Mouse (Mus musculus) kidney, adult 11 months (tissue): ENCODE data around the gene Ptgfr.
A peak's percentile ranks its signal among the peaks of the same experiment; 100 is the strongest.

Experiments
- DNase-seq: peaks from one replicate; pipeline ENCODE4 v3.0.0; 2022

Ptgfr gene

DNA sequence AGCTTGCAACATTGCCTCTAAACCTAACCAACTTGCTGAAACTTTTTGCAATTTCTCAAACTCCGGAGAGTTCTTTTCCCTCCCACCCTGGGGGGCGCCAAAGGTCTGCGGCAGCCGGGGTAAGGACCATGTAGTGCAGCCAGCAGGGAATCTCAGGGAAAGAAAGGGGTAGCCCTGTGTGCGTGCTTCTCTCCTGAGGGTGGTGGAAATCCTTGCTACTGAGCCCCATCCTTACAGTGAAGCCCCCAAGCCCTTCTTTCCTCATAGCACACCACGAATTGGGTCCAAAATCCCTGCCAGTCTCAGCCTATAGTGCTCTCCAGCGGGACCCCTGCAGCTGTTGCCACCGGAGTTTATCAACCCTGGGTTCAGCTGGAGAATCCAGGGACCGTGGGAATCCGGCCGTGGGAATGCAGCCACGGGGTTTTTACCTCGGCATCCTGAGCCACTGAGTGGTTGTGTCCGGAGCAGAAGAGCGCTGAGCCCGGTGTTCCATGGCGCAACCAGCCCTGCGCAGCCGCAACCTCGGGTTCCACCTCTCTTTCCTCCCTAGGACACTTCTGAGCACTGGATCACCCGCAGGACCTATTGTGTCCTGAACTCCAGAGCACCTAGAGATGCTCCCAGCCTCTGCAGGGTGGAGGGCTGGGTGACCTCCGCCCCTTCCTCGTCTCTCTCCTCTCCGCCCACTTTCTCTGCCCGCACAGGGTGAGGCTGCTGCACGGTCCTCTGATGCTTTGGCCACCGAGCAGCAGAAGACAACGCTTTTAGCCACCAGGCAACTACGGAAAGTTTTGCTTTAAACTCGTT lies at the start of gene Ptgfr:
Gene Ptgfr (minus strand): TSS at position 760 of the 810 bp plus-strand sequence.
- DNase-seq: peak; percentile 60

DNA sequence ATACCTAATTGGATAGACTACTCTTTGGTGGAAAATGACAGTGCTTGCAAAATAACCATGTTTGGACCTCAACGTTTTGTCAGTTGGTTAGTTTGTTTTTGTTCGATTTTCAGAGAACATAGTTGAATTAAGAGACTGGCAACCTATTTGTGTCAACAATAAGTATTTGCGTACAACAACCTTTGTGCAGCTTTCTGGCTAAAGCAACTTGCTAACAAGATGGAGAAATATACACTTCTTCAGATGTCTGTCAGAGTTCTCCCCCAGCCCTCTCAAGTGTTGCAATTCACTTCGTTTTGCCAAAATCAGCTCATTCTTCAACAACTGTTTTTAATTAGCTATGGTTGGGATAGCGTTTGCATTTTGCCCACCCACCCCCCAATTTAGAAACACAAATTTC lies 46.5 kb upstream of the Ptgfr start:
- no peak for DNase-seq

DNA sequence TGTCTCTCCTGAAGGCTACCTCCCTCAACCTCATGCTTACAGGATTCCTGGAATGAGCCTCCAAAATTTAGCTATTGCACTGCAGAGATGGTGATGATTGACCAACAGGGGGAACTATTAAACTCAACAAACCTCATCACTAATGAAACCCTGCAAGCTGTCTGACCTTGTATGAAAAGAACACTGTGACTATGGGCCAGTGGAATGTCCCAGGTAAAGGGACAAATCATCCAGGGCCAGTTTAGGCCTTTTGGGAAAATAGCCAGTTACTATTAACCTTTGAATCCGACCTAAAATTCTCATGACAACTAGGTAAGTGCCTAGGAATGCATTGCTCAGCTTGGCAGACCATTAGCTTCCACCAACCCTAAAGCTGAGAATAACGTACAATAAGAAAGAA lies 42.6 kb upstream of the Ptgfr start:
- peak; percentile 61 for DNase-seq

DNA sequence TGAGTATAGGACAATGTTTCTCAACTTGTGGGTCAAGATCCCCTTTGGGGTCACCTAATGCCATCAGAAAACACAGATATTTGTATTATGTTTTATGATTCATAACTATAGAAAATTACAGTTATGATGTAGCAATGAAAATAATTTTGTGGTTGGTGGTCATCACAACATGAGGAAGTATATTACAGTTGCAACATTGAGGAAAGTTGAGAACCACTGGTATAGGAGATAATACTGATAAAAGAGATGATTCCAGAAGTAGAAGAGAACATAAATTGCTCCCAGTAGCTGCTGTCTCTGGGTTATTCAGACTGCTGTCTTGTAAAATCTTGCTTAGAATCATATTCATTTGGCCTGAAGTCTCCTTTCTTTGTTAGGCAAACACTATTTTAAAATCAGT lies 31.5 kb upstream of the Ptgfr start:
- no peak for DNase-seq

DNA sequence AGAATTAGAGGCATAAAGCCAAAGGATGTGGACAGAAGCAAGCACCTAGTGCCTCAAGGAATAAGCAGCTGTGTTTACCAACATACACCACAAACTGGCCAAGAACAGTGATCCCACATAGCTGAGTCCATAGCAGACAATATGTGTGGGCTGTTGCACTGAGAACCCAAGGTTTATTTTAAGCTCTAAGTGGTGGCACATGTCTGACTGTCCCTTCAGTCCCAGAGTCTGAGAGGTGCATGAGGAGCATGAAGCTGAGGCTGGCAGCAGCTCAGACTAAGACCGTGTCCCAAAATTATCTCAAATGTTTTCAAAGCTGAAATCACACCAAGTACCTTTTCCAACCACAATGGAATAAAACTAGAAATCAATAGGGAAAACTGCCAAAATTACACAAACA lies 13.9 kb upstream of the Ptgfr start:
- DNase-seq: no peak

DNA sequence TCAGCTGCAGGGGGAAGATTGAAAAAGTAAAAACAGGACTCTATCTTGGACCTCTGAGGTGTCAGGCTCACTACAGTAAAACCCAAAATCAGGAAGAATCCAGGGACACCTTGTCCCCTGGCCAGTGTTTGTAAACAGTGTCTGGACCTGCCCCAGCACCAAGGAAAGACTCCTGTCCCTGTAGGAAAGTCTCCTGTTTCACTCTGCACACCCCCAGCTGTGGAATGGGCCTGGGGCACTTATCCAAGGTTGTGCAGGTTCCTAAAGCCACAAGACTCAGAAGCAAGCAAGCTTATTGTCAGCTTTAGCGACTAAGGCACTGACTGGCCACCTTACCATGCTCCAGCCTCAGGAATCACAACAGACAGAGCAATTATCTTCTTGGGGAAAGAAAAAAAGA lies 13.2 kb upstream of the Ptgfr start:
- DNase-seq: peak; percentile 48

DNA sequence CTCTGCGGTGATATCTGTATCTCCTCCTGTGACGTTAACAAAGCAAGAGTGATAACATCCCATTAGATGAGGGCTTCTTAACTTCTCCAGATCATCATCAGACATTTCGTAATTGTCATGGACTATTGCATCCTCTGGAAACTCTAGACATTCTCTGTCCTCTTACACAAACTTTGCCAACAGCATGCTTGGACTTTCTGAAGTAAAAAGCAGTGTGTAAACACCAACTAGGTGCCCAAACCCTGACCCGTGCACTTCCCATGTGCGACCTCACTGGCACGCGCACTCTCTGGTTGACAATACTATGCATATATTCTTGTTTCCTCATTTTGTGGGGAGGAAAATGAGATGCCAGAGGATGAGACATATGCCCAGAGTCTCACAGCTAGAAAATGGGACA lies 8.9 kb upstream of the Ptgfr start:
- DNase-seq: no peak

DNA sequence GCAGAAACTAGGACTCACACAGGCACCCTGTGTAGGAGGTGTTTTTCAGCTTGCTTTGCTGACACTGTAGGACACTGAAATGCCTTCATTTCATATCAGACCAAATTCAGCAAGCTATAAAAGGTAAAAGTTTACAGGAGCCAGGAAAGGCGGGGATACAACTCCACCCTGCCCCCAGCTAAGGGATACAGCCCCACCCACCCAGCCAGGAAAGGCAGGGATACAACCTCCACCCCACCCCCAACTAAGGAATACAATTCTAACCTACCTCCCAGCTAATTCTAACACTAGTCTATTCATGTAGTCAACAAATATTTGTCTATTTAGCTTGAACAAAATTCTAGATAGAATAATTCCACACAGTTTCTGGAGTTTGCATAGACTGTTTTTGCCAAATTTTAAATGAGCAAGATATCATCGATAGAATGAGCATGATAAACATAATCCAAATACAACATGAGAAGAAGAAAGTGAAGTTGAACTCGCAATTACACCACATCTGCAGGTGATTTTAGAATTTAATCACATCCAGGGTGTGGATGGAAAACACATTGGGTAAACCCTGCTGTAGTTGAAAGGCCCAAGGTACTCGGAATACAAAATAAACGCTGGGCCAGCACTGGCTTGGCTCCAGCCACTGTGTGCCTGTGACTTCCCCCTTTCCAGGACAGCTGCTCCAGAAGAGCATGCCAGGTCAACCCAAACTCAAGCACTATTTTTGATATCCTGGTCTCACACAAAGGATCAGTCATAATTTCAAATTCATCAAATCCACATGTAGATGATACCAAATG lies 7.1 kb upstream of the Ptgfr start:
- peak; percentile 13 for DNase-seq

DNA sequence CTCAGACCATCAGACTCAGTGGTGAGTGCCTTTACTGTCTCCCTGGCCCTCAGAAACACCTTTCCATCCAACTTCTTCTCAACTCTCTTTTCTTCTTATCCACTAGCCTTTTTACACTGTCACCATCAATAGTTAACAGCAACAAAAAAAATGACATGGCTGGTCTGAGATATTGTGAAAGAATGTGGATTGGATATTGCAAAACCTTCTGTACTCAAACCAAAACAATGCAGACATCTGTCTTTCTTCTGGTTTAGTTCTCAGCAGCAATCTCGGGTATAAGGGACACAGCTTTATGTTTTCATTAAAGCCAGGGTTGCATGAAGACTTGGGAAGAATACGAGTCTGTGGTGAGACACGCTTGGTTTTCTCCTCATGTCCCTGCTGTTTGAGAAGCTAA lies 3.3 kb upstream of the Ptgfr start:
- DNase-seq: no peak

DNA sequence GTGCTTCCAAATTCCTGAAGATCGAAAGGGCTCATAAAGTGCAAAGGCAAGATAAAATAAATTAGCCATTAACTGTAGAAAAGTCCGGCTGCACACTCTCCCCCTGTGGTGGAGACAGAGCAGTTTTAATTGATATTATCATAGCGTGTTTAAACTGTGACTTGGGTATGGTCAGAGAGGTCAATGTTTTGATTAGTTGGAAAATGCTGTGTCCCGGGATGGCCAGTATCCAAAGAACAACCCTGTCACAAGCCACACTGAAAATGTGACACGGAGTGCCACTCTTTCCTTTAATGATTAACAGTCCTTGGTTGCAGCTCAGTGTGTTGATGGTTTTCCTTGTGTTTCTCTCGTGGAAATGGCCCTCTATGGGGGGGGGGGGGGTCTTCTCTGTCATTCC lies 942 bp upstream of the Ptgfr start:
- DNase-seq: peak; percentile 76

DNA sequence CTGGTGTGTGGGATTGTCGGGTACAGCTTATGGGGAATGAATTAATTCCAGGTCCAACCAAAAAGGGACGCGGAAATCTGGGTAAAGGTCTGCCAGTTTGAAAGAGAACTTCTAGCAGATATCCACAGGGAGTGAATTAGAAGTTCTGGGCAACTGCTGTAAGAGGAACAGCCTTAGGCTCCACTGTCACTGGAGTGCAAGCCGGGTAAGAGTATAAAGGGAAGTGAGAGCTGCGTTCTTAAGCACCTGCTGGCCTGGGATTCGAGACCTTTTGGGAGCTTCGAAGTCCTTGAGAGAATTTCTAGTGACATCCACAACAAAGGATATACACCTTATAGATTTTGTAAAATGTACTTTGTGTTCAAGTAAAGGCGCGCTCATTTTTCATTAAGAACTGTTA lies 319 bp upstream of the Ptgfr start:
- no peak for DNase-seq

DNA sequence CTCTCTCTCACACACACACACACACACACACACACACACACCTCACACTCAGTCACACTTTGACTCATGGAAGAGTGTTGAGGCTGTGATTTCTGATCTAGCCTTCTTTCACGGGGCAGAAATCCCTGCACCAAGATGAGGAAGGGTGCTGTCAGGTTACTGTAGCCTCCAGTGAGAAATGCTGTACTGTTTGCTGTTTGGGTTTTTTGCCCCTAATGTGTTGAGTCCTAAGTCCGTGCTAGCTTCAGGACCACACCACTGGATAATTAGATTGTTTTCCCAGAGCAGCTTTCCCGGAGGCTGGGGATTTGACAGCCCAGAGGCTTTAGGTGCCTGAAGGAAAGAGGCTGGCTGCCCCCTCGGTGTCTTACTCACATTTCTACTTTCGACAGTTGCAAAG lies 979 bp downstream of the Ptgfr start:
- DNase-seq: no peak

DNA sequence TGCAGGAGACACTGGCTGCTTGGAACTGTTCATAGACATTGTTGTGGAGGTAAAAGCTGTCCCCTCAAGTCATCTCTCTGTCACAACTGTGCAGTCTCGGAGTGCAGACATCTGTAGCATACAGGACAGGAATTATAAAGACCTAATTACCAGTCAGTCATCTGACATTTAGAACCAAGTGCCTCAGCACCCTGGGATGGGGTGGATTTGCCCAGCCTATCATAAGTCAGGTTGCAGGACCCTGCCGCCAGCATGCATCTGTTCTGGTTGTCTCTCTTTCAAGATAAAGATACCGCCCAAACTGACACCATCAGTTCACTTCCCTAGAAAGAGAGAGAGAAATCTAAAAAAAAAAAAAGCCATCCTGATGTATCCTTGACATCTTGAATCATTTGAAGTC lies 1.6 kb downstream of the Ptgfr start:
- DNase-seq: no peak

DNA sequence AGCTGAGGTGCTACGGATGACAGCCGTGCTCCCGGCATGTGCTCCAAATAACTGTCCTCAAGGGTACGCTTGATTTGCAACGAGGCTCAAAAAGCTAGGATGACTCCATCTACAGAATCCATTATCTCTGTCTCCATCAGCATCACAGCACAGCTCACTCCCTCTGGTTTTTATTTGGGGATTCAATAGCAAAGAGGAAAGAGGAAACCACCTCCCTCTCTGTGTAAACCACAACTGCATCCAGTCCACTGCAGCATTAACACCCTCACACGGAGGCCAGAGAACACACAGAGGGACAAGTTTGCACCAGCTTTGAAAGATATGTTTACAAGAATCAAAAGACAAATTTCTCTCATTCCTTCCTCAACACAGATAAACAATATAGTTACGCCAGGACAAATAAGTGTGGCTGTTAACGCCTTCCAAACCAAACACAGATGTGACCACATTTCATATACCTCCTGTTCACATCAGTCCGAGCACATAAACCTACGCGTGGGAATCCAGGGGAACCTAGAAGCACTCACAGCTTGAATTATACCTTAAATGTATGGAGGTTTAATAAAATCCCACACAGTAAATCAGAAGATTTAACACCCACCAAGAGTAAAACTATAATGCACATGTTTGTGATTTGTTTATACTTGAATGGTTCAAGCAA lies 9.3 kb downstream of the Ptgfr start:
- no peak for DNase-seq

DNA sequence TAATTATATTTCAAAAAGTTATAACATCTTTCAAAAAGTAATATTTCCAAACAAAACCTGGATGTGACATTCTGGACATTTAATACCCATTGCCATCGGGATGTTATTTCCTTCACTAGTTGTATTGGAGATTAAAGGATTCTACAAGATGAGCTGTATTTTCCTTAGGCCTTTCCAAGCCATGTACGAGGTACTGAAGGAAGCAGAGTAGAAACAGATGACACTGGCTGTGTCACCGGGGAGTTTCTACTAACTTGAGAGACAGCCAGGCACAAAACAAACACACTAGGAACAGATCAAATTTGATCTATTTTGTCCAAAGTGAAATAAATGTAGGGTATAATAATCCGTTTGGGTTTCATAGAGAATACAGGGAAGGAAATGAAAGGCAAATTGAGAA lies 17.6 kb downstream of the Ptgfr start:
- DNase-seq: no peak

DNA sequence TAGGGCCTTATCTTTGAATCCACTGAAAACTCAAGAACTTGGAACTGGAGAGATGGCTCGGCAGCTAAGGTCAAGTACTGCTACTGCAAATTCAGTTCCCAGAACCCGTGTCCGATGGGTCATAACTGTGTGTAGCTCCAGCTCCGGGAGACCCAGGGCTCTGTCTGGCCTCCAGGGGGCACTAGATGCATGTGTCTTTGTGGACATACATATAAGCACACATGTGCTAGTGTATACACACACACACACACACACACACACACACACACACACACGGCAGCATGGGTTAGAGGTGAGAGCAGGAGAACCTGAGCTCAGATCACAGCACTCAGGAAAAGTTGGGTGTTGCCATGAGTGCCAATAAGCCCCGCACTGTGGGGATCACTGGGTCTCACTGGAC lies 19.2 kb downstream of the Ptgfr start:
- peak; percentile 36 for DNase-seq

DNA sequence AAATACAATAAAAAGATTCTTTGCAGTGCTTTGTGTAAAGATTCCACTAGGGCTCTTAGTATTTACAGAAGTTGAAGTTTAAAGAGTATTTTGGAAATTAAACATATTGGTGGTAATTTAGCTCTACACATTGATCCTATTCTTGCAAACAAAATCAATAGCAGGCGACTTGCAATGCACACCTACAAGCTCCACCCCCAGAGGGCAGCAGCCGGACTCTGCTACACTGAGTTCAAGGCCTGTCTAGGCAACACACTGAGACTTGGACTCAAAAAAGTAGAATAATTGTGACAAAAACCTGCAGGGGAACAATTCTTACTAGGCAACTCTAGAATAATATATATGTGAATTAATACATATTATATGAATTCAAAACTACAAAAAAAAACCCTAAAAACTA lies 28.8 kb downstream of the Ptgfr start:
- DNase-seq: no peak

DNA sequence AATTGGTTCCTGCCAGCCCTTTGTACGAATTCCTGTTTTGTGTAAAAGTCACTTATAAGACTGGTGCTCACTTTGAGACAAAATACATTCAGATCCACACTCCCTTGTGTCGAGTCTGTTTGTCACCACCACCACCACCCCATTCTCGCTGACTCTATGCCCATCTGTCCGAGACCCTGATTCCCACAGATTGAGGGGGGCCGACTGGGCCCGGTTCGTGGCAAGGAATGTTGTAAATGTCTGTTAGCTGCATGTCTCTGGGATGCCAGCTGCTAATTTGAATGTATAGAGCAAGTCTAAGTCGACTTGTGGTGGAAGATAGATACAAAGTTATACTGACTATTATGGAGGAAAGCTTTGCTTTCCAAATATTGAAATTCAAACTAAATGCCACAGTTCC lies 48.8 kb downstream of the Ptgfr start:
- DNase-seq: no peak

DNA sequence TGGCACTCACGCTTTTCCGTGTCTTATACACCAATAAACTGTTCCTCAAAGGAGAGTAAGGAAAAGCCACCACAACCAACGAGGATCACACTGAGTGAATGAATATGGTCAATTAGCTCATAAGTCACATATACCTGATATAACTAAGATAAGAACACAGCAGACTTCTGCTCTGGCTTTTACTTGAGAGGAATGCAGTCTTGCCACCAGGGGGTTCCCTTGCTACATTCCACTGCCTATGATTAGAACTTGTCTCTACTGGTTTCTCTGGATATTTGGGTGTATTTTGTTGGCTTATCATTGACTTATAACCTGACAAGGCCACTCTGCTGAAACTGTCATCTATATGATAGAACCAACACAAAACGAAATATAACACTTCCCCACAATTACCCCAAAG lies 62.3 kb downstream of the Ptgfr start:
- peak; percentile 16 for DNase-seq

DNA sequence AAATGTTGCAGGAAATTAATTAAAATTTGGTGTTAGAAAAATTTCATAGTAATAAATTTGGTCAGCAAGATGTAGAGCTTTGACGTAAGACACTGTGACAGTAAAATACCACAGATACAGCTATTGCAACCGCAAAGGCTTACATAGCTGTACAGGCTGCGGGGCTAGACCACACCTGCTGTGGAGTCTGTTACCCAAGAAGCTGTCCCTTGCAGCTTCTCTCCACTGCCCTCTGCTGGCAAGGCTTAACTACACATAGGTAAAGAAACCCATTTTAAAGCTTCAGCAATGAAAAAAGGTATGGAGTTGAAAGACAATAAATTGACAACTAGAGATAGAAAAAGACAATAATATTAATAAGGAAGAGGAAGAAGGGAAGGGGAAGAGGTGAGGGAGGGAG lies 66.4 kb downstream of the Ptgfr start:
- peak; percentile 20 for DNase-seq

DNA sequence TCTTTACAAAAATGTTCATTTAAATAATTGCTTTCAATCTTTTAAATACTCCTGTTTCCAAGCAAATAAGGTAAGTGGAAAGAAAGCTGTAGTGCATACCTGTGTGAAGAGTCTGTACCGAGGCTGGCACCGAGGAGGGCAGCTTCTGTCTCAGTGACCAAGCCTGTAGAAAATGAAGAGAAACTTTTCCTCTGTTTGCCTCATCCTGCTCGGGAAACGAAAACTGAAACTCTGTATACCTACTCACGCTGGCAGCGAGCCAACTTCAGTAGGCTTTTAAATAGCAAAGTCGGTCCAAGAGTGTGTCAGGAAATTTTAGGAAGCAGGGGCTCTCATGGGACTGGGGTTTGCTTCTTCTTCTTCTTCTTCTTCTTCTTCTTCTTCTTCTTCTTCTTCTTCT lies 87.7 kb downstream of the Ptgfr start, which contains the start of gene Ifi44:
Gene Ifi44 (minus strand): TSS at position 224 of the 400 bp plus-strand sequence.
- peak; percentile 15 for DNase-seq

DNA sequence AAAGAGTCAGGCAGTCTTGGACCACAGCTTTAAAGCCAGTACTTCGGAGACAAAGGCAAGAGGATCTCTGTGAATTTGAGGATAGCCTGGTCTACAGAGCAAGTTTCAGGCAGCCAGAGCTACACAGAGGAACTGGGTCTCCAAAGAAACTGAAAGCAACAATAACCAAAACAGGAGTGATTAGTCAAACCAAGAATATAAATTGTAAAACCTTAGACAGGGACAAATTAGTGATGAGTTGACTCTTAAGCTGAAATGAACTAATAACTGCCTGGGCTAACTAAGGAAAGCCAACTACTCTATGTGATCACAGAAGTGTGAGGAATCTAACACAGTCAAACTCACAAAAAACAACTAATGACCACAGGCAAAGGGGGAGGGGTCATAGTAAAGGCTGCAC lies 88.9 kb downstream of the Ptgfr start:
- DNase-seq: no peak
